Mouse (Mus musculus): ENCODE data around the gene Prap1.
A peak's percentile ranks its signal among the peaks of the same experiment; 100 is the strongest.

Prap1 gene

DNA sequence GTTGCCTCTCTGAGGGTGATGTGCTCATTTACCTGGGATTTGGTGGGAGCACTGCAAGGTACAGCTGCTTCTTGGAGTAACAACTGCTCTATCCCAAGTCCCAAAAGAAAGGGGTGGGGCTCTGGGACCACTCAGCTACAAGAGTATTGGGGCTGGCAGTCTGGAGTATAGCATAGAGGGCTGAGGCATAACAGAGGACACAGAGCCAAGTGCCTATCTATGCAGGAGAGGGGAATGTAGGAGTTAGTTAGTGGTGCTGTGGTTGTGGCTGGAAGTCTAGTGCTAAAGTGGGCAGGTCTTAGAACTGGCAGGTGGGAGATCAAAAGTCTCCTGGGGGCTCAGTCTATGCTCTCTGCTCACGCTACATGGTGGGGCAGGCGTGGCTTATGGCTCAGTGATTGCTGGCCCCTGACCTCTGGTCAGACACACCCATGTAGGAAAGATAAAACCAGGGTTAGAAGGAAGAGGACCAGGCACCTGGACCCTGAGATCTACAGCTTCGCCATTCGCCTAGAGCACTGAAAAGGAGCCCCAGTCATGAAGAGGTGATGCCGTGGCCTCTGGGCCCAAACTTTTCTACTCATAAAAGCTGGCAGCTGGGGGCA, at the start of gene Prap1:
Prap1 (plus strand) TSS at position 472 of the 605 bp plus-strand sequence.
- DNase-seq (ENCODE audit: low spot score in 2 of 2): no peak

DNA sequence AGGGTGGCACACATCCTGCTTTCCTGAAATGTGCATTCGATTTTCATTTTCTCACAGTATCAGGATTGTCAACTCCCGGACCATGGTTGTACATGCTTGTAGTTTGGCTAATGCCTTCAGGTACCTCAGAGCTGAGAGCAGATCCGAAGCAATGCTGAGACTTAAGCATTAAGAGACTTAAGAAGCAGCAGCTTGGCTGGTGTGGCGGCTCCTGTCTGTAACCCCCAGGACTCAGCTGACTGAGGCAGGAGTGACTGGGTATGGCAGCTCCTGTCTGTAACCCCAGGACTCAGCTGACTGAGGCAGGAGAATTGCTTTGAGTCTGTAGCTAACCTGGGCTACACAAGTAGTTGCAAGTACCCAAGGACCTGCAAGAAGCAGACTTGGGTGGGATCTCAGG, 47.6 kb upstream of the Prap1 start:
- no peak for DNase-seq (ENCODE audit: low spot score in 2 of 2)

DNA sequence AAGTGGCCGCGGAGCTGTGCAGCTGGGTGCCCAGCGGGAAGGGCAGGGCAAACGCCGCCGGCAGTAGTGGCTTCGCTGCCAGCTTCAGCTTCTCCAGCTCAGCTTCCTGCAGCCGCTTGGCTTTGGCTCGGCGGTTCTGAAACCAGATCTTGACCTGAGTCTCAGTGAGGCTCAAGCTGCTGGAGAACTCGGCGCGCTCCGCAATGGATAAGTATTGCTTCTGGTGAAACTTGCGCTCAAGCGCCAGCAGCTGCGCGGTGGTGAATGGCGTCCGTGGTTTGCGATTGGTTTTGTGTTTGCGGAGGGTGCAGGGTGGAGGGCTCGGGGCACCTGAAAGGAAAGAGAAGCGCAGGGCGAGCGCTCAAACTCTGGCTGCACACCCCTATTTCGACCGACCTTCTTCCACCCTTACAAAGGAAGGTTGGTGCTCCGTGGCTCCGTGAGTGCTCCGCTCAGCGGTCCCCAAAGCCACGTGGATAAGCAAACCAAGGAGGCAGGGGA, 45.3 kb upstream of the Prap1 start:
- no peak for DNase-seq (ENCODE audit: low spot score in 2 of 2)

DNA sequence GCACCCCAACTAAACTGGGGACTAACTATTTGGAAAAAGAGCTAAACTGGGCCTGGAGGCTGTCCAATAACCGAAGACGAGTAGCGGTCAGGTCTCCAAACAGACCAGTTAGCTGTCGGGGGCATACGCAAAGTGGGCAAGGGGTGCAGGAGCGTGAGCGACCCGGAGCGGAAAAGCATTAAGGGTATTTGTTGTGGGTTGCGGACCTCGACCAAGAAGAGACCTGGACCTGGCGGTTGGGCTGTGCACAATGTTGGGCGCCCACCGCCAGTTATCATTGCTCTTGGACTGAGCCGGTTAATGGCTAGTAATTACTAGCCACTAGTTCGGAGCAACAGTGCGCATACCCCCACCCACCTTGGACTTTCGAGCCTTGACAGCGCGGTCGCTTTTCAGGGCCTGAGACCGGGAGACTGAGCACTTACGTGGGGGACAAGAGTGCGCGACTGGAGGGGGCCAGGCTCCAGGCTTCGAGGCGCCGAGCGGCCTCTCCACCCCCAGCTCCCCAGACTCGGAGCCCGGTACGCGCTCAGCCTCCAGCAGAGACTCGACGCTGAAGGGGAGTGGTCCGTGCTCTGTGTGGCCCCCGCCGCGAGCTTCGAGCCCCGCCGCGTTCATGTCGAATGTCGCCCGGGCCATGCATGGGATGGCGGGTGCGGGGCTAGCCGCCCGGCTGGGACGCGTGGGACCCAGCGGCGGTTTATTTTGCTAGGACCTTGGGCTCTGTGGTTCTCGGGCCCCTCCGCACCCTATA, 44.7 kb upstream of the Prap1 start, which contains the start of gene Msx3:
Msx3 (minus strand) TSS at position 729 of the 754 bp plus-strand sequence.
- no peak for DNase-seq (ENCODE audit: low spot score in 2 of 2)

DNA sequence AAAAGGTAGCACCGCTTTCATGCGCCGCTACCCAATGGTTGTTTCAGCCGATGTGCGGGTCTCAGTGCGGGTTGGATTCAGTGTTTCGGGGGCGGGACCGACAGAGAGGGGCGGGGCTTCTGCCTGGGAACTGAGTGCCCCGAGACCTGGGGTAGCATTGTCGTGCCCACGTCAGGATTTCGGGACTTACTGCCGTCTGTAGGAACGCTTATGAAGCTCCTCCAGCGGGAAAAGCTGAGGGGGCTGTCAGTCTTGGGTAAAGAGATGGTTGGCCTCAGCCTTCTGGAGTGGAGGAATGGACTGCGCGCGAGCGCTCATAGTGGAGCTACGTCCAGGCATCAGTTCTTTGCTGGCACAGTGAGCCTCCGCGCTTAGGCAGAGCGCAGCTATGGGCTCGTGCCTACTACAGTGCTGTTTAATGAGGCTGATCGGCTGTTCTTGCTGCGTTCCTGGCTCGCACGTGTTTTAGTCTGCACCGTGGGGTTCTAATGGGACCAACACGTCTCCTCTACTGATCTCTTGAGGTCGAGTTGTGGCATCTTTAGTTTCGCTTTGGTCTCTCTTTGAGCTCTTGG, 44.0 kb upstream of the Prap1 start:
- no peak for DNase-seq (ENCODE audit: low spot score in 2 of 2)

DNA sequence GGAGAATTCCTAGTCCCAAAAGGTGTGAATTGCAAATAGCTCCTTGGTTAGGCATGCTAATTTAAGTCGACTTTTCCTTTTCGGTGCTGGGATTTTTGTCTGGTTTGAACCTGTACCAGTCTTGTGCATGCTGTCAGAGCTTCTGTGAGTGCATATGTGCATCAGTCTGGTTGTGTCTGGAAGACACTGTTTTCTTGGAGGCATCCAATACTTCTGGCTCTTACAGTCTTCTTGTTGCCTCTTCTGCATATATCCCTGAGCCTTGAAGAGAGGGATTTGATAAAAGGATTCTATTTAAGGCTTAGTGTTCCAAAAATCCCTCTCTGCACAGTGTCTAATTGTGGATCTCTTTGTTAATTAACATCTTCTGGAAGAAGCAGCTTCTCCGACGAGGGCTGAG, 39.1 kb upstream of the Prap1 start:
- DNase-seq (ENCODE audit: low spot score in 2 of 2): no peak

DNA sequence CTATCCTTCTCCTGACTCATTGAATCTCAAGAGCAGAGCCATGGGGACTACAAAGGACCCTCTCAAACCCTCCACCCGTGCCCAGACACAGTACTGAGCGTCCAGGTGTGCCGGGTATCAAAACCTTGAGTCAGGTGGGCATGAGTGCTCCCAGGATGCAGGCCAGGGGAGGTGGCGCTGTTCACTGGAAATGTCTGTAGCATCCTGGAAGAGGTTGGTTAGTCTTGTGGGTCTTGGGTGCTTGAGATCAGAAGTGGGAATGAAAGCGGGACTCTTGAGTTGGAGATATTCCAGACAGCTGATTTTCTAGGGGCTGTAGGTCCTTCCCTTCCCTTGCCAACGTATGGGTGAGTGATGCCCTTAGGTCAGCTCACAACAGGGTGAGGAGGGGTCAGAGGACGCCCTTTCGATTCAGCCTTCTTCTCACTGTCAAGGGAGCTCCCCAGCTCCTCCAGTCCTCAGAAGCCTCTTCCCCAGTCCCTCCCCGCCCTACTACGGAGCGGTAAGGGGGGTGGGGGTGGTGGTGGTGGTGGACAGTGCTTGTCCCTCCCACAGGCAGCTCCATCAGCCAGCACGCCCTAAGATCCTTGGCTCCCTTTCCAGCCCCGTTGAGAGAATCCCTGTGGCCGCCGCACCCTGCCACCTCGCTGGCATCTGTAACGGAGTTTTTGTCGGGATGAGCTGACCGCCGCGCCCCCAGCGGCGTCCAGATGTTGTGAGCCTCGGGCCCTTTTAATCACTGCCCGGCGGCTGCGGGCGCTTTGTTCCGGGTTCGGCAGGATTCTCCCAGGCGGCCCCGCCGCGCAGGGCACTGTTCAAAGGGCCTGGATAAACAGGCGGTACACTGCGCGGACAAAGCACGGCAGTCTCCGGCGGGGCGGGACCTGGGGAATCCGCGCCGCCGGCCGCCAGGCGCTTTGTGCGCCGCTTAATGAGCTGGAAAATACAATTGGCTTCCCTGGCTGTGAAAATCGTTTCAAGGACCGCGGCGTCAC, 35.5 kb upstream of the Prap1 start:
- peak in 1 of 2 experiments; percentile 27 for DNase-seq (ENCODE audit: low spot score in 2 of 2)

DNA sequence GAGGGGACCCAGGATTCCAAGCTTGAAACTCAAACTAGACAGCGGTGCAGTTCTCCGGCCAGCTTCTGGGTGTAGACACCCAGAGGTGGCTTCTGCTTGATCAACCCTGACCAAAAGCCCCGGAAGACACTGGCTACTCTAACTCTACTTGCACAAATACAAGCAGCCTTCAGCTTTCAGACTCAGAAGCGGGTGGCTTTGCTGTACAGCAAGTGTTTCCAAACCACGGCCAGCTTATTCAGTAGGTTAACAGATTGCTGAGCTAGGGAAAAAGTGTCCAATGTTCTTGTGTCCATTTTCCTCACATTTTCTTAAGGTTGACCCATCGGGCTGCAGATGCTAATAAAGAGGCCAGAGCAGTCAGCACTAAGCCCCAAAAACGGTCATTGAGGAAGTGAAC, 34.7 kb upstream of the Prap1 start:
- no peak for DNase-seq (ENCODE audit: low spot score in 2 of 2)

DNA sequence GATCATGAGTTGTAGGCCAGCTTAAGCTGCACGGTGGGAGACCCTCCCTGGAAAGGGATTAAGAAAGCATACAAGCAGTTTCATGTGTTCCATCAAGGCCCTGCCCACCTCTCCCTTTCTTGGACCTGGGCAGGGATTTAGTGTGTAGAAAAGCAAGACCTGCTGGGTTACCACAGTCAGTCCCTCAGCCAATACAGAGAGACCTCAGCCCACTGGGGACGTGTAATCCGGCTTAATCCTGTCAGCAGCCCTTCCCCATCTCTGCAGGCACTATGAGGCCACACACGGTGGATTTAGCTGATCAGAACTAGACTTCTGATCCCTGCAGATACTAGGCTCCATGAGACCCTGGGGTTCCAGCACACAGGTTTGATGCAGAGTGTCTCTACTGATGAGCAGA, 33.6 kb upstream of the Prap1 start:
- no peak for DNase-seq (ENCODE audit: low spot score in 2 of 2)

DNA sequence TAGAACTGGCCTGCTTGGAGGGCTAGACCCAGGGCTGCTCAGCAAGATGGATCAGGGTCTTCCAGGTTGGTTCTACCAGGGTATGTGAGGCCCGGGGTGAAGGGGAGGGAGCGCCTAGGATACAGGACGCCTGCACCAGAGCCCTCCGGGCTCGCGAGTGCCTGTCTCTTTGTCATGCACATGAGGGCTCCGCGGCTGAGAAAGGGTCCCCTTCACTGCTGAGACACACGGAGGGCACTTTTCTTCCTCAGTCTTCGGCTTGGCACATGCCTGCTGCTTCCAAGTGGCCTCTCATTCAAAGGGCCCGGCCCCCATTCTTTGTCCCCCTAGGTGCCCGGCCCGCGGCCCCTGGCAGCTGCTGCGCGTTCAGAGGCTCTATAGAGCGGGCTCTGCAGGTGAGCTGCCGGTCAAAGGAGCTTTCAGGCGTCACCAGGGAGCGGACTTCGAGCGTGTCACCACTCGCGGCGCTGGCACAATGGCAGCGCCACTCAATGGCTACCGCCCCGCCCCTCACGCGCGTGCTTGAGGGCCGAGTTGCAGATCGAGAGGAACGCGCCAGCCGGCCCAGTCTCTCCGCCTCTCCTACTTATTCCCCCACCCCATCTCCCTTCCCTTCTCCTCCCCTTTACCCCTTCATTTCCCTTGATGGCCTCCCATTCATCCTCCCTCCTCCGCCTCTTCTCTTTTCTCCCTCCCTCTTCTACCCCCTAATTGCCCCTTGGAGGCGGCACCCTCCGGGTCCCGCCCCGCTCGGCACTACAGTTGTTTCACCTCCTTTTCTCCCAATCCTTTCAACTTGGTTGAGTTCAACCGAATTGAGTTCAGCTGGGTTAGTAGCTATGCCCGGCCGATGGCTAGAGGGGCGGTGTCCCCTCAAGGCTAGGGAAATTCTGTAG, 32.0 kb upstream of the Prap1 start:
- DNase-seq (ENCODE audit: low spot score in 2 of 2): no peak

DNA sequence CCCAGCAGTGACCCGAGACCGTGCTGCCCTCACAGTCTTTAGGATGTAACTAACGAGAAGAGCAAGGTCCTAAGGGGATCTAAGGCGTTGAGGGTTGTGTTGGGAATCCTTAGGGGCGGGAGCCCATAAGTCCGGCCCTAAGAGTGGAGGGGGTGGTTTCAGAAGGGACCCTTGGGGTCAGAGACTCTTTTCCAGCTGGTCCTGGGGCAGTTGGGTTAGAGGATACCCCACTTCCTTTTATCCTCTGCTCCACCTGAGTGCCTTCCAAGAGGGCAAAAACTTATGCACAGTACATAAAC, 31.4 kb upstream of the Prap1 start:
- no peak for DNase-seq (ENCODE audit: low spot score in 2 of 2)

DNA sequence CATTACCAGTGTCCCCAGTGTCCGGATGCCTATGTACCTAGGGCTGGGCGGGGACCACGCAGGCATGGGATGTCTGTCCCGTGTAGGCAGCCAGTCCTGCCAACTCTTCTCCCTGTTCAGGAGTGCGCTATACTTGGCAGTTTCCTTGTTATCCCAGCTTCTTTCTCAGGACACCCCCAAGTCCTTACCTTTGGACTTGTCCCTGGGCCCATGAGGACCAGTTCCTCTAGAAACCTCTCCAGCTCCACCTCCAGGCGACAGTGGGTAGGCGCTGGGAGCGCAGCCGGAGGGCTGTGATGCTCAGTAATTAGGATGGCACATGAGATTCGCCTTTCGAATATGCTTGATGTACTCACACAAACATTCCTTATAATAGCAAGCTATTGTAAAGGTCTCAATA, 30.9 kb upstream of the Prap1 start:
- peak in 1 of 2 experiments; percentile 30 for DNase-seq (ENCODE audit: low spot score in 2 of 2)

DNA sequence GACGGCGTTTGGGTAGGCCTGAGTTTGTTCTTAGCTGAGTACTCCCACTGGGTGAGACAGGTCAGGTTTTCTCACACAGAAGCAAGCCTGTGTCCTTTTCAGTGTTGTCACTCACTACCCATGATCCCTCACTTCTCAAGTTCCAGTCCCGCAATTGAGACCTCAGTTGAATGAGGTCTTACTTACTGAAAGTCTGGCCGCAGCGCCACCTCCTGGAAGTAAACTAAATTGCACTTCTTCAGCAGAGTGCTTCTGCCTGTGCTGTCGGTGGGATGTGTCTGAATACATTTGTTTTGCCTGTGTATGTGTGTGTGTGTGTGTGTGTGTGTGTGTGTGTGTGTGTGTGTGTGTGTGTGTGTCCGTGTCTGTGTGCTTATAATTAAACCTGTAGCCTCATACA, 30.1 kb upstream of the Prap1 start:
- peak; percentile 59 to 70 for DNase-seq (ENCODE audit: low spot score in 2 of 2)

DNA sequence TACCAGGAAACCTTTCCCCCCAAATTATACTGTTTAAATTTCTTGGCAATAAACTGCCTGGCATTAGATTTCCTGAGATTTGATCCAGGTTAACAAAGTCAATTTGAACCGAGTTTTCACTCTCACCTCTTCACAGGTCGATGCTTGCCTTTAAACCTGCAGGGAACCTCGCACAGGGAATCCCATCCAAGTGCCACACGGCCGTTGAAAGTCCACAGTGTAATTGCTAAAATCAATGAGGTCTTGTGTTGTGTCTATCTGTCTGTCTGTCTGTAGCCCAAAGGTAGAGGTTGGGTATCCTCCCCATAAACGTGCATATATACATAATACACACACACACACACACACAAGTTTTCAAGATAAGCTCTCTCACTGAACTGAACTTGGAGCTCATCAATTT, 25.8 kb upstream of the Prap1 start:
- no peak for DNase-seq (ENCODE audit: low spot score in 2 of 2)

DNA sequence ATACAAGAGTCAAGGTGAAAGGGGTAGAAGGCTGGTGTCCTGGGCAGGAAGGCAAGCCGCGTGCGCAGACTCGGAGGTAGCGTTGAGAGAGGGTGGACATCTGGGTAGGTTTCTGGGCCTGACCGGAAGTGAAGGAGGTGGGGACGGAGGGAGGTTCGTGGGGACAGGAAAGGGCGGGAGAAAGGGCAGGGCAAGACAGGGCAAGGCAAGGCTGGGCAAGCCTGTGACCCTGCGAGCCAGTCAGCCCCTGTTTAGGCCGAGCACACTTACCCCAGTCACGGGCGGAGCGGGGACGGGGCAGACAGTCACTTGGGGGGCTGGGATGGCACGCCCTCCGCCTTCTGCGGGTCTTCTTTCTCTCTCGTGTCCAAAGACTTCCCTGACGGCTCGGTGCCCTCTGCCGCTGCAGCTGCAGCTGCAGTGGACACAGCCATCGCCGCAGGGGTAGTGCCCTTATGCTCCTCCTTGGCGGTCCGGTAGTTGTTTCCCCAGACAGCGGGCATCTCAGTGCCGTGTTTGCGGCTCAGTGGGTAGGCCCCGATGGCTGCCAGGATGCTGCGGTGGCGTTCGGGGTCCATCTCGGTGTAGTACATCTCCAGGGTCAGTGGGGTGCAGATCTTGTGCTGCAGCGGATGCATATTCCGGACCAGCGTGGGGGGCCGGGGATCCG, 23.0 kb upstream of the Prap1 start:
- DNase-seq (ENCODE audit: low spot score in 2 of 2): no peak

DNA sequence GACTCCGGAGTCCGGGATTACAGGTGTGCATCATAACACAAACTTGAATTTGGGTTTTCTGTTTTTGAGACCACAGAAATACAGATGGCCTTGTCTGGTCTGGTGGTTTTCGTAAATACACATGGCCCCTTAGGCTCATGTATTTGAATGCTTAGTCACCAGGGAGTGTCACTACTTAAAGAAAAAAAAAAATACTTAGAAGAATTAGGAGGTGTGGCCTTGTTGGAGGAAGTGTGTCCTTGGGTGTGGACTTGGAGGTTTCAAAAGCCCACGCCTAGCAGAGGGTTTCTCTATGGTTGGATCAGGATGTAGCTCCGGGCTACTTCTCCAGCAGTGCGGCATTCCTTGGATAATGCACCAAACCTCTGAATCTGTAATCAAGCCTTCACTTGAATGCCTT, 15.5 kb upstream of the Prap1 start:
- DNase-seq (ENCODE audit: low spot score in 2 of 2): no peak

DNA sequence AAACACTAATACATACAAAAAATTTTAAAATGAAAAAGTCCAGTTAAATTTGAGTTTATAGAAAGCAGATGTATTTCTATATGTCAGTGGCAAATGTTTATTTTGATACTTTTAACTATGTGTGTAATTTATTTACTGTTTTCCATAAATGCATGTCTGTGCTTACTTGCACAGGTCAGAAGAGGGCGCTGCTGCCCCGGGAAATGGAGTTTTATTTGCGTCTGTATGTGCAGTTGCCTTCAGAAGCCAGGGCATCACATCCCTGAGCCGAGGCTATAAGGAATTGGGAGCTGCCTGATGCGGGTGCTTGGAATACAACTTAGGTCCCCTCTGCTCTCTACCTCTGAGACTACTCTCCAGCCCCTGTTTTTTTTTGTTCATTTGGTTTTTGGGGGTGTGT, 14.5 kb upstream of the Prap1 start:
- peak in 1 of 2 experiments; percentile 70 for DNase-seq (ENCODE audit: low spot score in 2 of 2)

DNA sequence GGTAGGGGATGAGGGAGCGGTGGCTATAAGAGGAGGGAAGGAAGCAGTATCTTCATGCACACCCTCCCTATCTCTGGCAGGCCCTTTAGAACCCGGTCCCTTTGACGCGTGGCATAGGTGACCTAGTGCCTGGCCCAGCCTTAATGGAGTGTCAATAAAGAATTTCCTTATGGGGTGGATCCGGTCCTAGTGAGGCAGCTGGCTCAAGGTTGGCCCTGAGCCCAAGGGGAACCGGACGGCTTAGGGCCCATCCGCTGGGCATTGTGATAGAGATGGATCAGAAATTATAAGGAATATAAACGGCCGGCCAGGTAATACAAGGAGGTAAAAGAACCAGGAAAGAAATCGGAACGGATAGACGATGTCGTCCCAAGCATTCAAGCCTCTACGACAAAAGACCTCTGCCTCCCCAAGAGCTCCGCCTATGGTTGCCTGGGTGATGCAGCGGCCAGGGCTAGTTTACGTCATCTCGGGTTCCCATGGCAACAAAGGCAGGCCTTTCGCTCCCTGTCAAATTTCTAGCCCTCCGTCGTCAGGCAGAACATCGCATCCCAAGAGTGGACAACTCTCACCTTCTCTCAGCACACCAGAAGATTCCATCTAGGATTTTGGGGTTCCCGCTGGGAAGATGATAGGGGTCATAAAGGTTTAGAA, 12.6 kb upstream of the Prap1 start:
- peak; percentile 83 to 87 for DNase-seq (ENCODE audit: low spot score in 2 of 2)

DNA sequence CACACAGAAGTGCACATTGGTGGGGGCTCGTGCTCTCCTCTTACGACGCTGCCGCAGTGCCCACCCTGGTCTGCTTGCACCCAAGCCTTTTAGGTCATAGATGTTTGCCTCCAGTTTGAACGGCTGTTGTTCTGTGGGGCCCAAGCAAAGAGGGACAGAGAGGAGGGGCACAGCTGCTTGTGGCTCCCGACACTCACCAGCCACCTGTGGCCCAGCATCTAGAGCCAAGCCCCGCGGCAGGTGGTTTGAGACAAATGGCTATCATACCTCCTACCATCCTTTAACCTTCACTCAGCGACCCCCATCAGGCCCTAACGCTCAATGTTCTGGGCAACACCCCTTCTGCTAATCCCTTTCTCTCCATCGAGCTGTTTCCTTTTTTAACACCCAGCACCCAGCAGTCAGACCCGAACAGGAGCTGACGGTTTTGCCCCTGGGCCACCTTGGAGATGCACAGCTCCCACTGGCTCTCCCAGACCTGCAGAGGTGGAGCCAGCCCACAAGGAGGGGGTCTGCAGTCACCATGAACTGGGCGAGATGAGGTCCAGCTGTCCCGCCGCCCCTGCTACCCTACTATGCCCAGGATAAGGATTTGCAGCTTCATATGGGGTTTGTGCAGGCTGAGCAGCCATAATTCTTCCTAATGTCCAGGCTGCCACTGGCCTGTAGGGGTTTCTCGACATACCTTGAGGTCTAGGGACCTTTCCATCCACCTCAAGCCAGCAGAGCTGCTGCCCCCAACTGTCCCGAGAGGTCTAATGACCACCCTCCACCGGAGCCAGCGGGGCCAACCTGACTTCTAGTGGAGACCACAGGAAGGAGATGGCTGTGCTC, 11.6 kb upstream of the Prap1 start:
- DNase-seq (ENCODE audit: low spot score in 2 of 2): peak; percentile 31 to 41
